Comparison of ENCODE assay signal across 8 mouse cellular contexts in genomic region chr3:70104828-70105399, GRCm38 (mm10).
A peak's percentile ranks its signal among the peaks of the same experiment; 100 is the strongest.
DNase-seq lines count a peak whose midpoint lies in the region; TF ChIP-seq lines count a peak whose summit lies in the region.

No protein-coding gene starts in this region.

- H3K27me3 ChIP-seq in midbrain, embryonic 10.5 days (ENCODE audit: low read depth, poor library complexity, severe bottlenecking), result peaks cover 11% of the 10 kb centered on the region; the same call in 1 of the 2 replicates
- H3K27me3 ChIP-seq in splenic B cell, adult 2 months (ENCODE audit: control insufficient read depth, insufficient read depth, low read length, poor library complexity, severe bottlenecking), result no peaks in the 10 kb centered on the region

- intact Hi-C loops in gastrocnemius, postnatal 14 days (cut with DNase I; ENCODE audit: low total_unique reads), result no loop called here
- intact Hi-C loops in left cerebral cortex, postnatal 4 days (cut with DNase I), result loop anchor here (10.0 kb wide), 2 partner anchors 380 to 990 kb away; no protein-coding TSS in a partner anchor

- TF ChIP-seq CTCF in cortical plate, adult 2 months (IDR thresholded peaks at IDR 0.05; ENCODE audit: extremely low read depth, insufficient read depth, low read length), result peak; percentile 74

- H3K4me3 ChIP-seq in cortical plate, adult 2 months (ENCODE audit: insufficient read depth, low read length), result peak overlapping the region; percentile 35; the same call in 1 of the 2 replicates
- H3K4me3 ChIP-seq in midbrain, embryonic 10.5 days, result peak overlapping the region; percentile 53

- TF ChIP-seq POLR2A in cortical plate, adult 2 months (IDR thresholded peaks at IDR 0.05; ENCODE audit: extremely low read depth, insufficient read depth, low read length), result no peak

- WGBS in midbrain, embryonic 10.5 days, result 17% methylated on average over 7 of the region's 7 CpGs

- peak; percentile 10 to 12 for DNase-seq in urinary bladder, adult 18-20 months (ENCODE audit: low spot score in 2 of 2)
- no peak for DNase-seq in urinary bladder, postnatal 10 days (ENCODE audit: low spot score)
- peak; percentile 43 for DNase-seq in gastrocnemius, postnatal 14 days
- peak; percentile 2 for DNase-seq in kidney, adult 11 months
- peak; percentile 68 for DNase-seq in left cerebral cortex, postnatal 4 days
- peak; percentile 68 for DNase-seq in midbrain, embryonic 10.5 days (ENCODE audit: low spot score)
- DNase-seq in splenic B cell, adult 2 months (ENCODE audit: low read depth, low spot score), result peak; percentile 13

- H3K9me3 ChIP-seq in midbrain, embryonic 10.5 days (replicated peaks), result no peaks in the 10 kb centered on the region

- peaks cover 1% of the 10 kb centered on the region; the same call in 1 of the 2 replicates for H3K4me1 ChIP-seq in cortical plate, adult 2 months (ENCODE audit: control insufficient read depth, insufficient read depth, low read length)
- H3K4me1 ChIP-seq in midbrain, embryonic 10.5 days, result 0 out of 2 replicates have a peak, but pooled peaks cover 4% of the 10 kb centered on the region

- no peaks in the 10 kb centered on the region for H3K36me3 ChIP-seq in midbrain, embryonic 10.5 days
- no peaks in the 10 kb centered on the region for H3K36me3 ChIP-seq in splenic B cell, adult 2 months (ENCODE audit: control insufficient read depth, insufficient read depth, low read length, poor library complexity, severe bottlenecking)

- H3K27ac ChIP-seq in cortical plate, adult 2 months (ENCODE audit: insufficient read depth, low read length), result no peak overlapping the region
- H3K27ac ChIP-seq in midbrain, embryonic 10.5 days (replicated peaks), result peak overlapping the region; percentile 87
